Mouse (Mus musculus) ES-CJ7 (cell line): ENCODE results near the gene Kif27.
"Not testable (repeated sequence)": the region's sequence is repeated elsewhere in the genome, so short reads cannot be mapped to it uniquely, and the experiment has no call there.

ENCODE experiments used
- DNase-seq: peaks from one replicate; pipeline ENCODE4 v3.0.0; 2011; ENCODE audit warnings: low read depth, low spot score

Kif27 gene

GRCm38 (mm10) chr13:58358629-58359303 lies at the start of gene Kif27:
Gene Kif27 (minus strand): TSS chr13:58359122.
- DNase-seq = peak; percentile 94

GRCm38 (mm10) chr13:58403243-58403642 lies 44.3 kb upstream of the Kif27 start, which contains the start of gene Hnrnpk:
Gene Hnrnpk (minus strand): TSS chr13:58403343.
- not testable (repeated sequence) for DNase-seq

- no peak for DNase-seq
These were observed 43.8 kb upstream of the Kif27 start for GRCm38 (mm10) chr13:58402744-58403110.

- DNase-seq = peak; percentile 98
These were observed 43.3 kb upstream of the Kif27 start, which contains the start of gene Rmi1 for GRCm38 (mm10) chr13:58402003-58402743. Gene Rmi1 (plus strand): TSS chr13:58402248.

GRCm38 (mm10) chr13:58401135-58402002 lies 42.4 kb upstream of the Kif27 start:
- peak; percentile 80 for DNase-seq

GRCm38 (mm10) chr13:58400576-58400975 lies 41.7 kb upstream of the Kif27 start:
- DNase-seq = no peak

- DNase-seq = no peak
These were observed 38.7 kb upstream of the Kif27 start for GRCm38 (mm10) chr13:58397651-58398050.

- not testable (repeated sequence) for DNase-seq
These were observed 35.5 kb upstream of the Kif27 start for GRCm38 (mm10) chr13:58394392-58394791.

- no peak for DNase-seq
These were observed 30.5 kb upstream of the Kif27 start for GRCm38 (mm10) chr13:58389324-58389951.

- no peak for DNase-seq
These were observed 29.5 kb upstream of the Kif27 start for GRCm38 (mm10) chr13:58388379-58388778.

GRCm38 (mm10) chr13:58387948-58388347 lies 29.0 kb upstream of the Kif27 start:
- DNase-seq = peak; percentile 78

GRCm38 (mm10) chr13:58385547-58385920 lies 26.6 kb upstream of the Kif27 start:
- DNase-seq = peak; percentile 38

GRCm38 (mm10) chr13:58384779-58385546 lies 26.0 kb upstream of the Kif27 start, which contains the start of gene 2210016F16Rik:
Gene 2210016F16Rik (minus strand): TSS chr13:58385225.
- DNase-seq = peak; percentile 60

- DNase-seq = no peak
These were observed 25.4 kb upstream of the Kif27 start for GRCm38 (mm10) chr13:58384371-58384770.

GRCm38 (mm10) chr13:58373153-58373470 lies 14.2 kb upstream of the Kif27 start:
- DNase-seq = no peak

GRCm38 (mm10) chr13:58372278-58373152 lies 13.6 kb upstream of the Kif27 start:
- no peak for DNase-seq

GRCm38 (mm10) chr13:58368835-58369234 lies 9.9 kb upstream of the Kif27 start:
- no peak for DNase-seq

GRCm38 (mm10) chr13:58367641-58368040 lies 8.7 kb upstream of the Kif27 start:
- peak; percentile 70 for DNase-seq

GRCm38 (mm10) chr13:58366373-58366772 lies 7.5 kb upstream of the Kif27 start:
- DNase-seq = no peak

- DNase-seq = not testable (repeated sequence)
These were observed 6.3 kb upstream of the Kif27 start for GRCm38 (mm10) chr13:58365179-58365578.
